Mouse (Mus musculus): ENCODE measurements around the gene Spaca4. TPM values are rescaled to one million over a fixed set of nuclear protein-coding genes. Genes with fewer than 3 reads are reported as not detected.

The Spaca4 gene
- total and polyA plus RNA-seq, 3 experiments, result not detected

- no peak overlapping the region for H3K4me3 ChIP-seq (replicated peaks in 1 of 3; ENCODE audit: low read depth in 2 of 3, low read length in 2 of 3, poor library complexity in 1 of 3)
- dilution Hi-C loops (cut with MboI; ENCODE audit: extremely low pct_ligation_motif_present, extremely low pct_unique_long_range_greater_than_20kb, low sequenced_read_pairs), result no loop called here
- peaks cover 25 to 43% of the 10 kb centered on the region in 2 experiments for H3K4me1 ChIP-seq (ENCODE audit: control insufficient read depth in 1 of 2, insufficient read depth in 2 of 2)
These were observed 47.9 kb downstream of the Spaca4 start for GRCm38 (mm10) chr7:45677627-45678295.

More at GRCm38 (mm10) chr7:45677627-45678295, 47.9 kb downstream of the Spaca4 start:
- no peaks in the 10 kb centered on the region for H3K9me3 ChIP-seq (replicated peaks; ENCODE audit: low read length)
- DNase-seq (ENCODE audit: extremely low read depth), result no peak
- in situ Hi-C loops (cut with MboI; ENCODE audit: low pct_ligation_motif_present, low pct_unique_long_range_greater_than_20kb, low sequenced_read_pairs), result no loop called here
- H3K27ac ChIP-seq (ENCODE audit: insufficient read depth, low read depth), result no peak overlapping the region
- no peaks in the 10 kb centered on the region for H3K27me3 ChIP-seq (replicated peaks)
- no peak overlapping the region for H3K9ac ChIP-seq (ENCODE audit: insufficient read depth, low read depth)
- H3K36me3 ChIP-seq (replicated peaks in 1 of 2; ENCODE audit: control insufficient read depth in 1 of 2, insufficient read depth in 1 of 2, low read length in 1 of 2), result no peaks in the 10 kb centered on the region
- TF ChIP-seq POLR2A (IDR thresholded peaks at IDR 0.05; ENCODE audit: low read depth, low read length), result no peak
- no peaks in the 10 kb centered on the region for H3K79me2 ChIP-seq (replicated peaks; ENCODE audit: control insufficient read depth, extremely low read depth, insufficient read depth, poor library complexity, severe bottlenecking)
- no peak overlapping the region for H3K4me2 ChIP-seq (ENCODE audit: insufficient read depth, low read depth, poor library complexity, severe bottlenecking)

Other genes starting within 250 kb of the Spaca4 start
Only the 20 nearest of the 32 such genes appear.
- gene Fgf21, start 110.3 kb downstream of the Spaca4 start, total RNA-seq (2012; rRNA removed), result 0.38 and 0.51 TPM in 2 replicates
- 0.72 and 0.86 TPM in 2 replicates for gene Fgf21, start 110.3 kb downstream of the Spaca4 start, total RNA-seq (2014; rRNA removed)
- gene Fgf21, start 110.3 kb downstream of the Spaca4 start, polyA plus RNA-seq (2012; ENCODE audit: insufficient read length, low read depth), result 0.41 and 0.44 TPM in 2 replicates
- 1.3 and 6.4 TPM in 2 replicates for gene Fut1, start 108.5 kb downstream of the Spaca4 start, total RNA-seq (2012; rRNA removed)
- gene Fut1, start 108.5 kb downstream of the Spaca4 start, total RNA-seq (2014; rRNA removed), result 1.8 and 2.5 TPM in 2 replicates
- gene Fut1, start 108.5 kb downstream of the Spaca4 start, polyA plus RNA-seq (2012; ENCODE audit: insufficient read length, low read depth), result 2.4 and 2.5 TPM in 2 replicates
- gene Izumo1, start 104.0 kb downstream of the Spaca4 start, total RNA-seq (2012; rRNA removed), result 0.08 and 0.21 TPM in 2 replicates
- 0.16 and 0.17 TPM in 2 replicates for gene Izumo1, start 104.0 kb downstream of the Spaca4 start, total RNA-seq (2014; rRNA removed)
- gene Izumo1, start 104.0 kb downstream of the Spaca4 start, polyA plus RNA-seq (2012; ENCODE audit: insufficient read length, low read depth), result 0.34 and 0.44 TPM in 2 replicates
- gene Rasip1, start 98.3 kb downstream of the Spaca4 start, total RNA-seq (2012; rRNA removed), result 2.4 and 2.9 TPM in 2 replicates
- 0.46 and 0.55 TPM in 2 replicates for gene Rasip1, start 98.3 kb downstream of the Spaca4 start, total RNA-seq (2014; rRNA removed)
- 0.76 and 0.77 TPM in 2 replicates for gene Rasip1, start 98.3 kb downstream of the Spaca4 start, polyA plus RNA-seq (2012; ENCODE audit: insufficient read length, low read depth)
- 0.04 and 0.17 TPM in 2 replicates for gene Mamstr, start 85.8 kb downstream of the Spaca4 start, total RNA-seq (2012; rRNA removed)
- gene Mamstr, start 85.8 kb downstream of the Spaca4 start, total RNA-seq (2014; rRNA removed), result not detected in 2 replicates
- gene Mamstr, start 85.8 kb downstream of the Spaca4 start, polyA plus RNA-seq (2012; ENCODE audit: insufficient read length, low read depth), result 0.16 and 0.31 TPM in 2 replicates
- not detected in 2 replicates for gene Fut2, start 59.4 kb downstream of the Spaca4 start, total RNA-seq (2012; rRNA removed)
- not detected in 2 replicates for gene Fut2, start 59.4 kb downstream of the Spaca4 start, total RNA-seq (2014; rRNA removed)
- not detected in 2 replicates for gene Fut2, start 59.4 kb downstream of the Spaca4 start, polyA plus RNA-seq (2012; ENCODE audit: insufficient read length, low read depth)
- gene Ntn5, start 41.8 kb downstream of the Spaca4 start, total RNA-seq (2012; rRNA removed), result 0.08 TPM in 1 of 2 replicates, not detected in the other
- not detected in 2 replicates for gene Ntn5, start 41.8 kb downstream of the Spaca4 start, total RNA-seq (2014; rRNA removed)
- 0.57 and 0.63 TPM in 2 replicates for gene Ntn5, start 41.8 kb downstream of the Spaca4 start, polyA plus RNA-seq (2012; ENCODE audit: insufficient read length, low read depth)
- gene Sec1, start 31.4 kb downstream of the Spaca4 start, total RNA-seq (2012; rRNA removed), result 0.04 and 0.08 TPM in 2 replicates
- 0.18 and 0.26 TPM in 2 replicates for gene Sec1, start 31.4 kb downstream of the Spaca4 start, total RNA-seq (2014; rRNA removed)
- 0.33 and 0.46 TPM in 2 replicates for gene Sec1, start 31.4 kb downstream of the Spaca4 start, polyA plus RNA-seq (2012; ENCODE audit: insufficient read length, low read depth)
- 0.25 TPM in 1 of 2 replicates, not detected in the other for gene Car11, start 26.0 kb downstream of the Spaca4 start, total RNA-seq (2012; rRNA removed)
- not detected in 2 replicates for gene Car11, start 26.0 kb downstream of the Spaca4 start, total RNA-seq (2014; rRNA removed)
- 0.61 TPM in 1 of 2 replicates, not detected in the other for gene Car11, start 26.0 kb downstream of the Spaca4 start, polyA plus RNA-seq (2012; ENCODE audit: insufficient read length, low read depth)
- 7.9 and 8.5 TPM in 2 replicates for gene Dbp, start 20.7 kb downstream of the Spaca4 start, total RNA-seq (2012; rRNA removed)
- gene Dbp, start 20.7 kb downstream of the Spaca4 start, total RNA-seq (2014; rRNA removed), result 11.0 and 12.4 TPM in 2 replicates
- 7.2 and 10.4 TPM in 2 replicates for gene Dbp, start 20.7 kb downstream of the Spaca4 start, polyA plus RNA-seq (2012; ENCODE audit: insufficient read length, low read depth)
- gene Rpl18, start 10.4 kb downstream of the Spaca4 start, total RNA-seq (2012; rRNA removed), result 3,614 and 3,766 TPM in 2 replicates
- 3,153 and 3,204 TPM in 2 replicates for gene Rpl18, start 10.4 kb downstream of the Spaca4 start, total RNA-seq (2014; rRNA removed)
- gene Rpl18, start 10.4 kb downstream of the Spaca4 start, polyA plus RNA-seq (2012; ENCODE audit: insufficient read length, low read depth), result 2,393 and 2,438 TPM in 2 replicates
- gene Sphk2, start 7.8 kb downstream of the Spaca4 start, total RNA-seq (2012; rRNA removed), result 16.6 and 19.2 TPM in 2 replicates
- gene Sphk2, start 7.8 kb downstream of the Spaca4 start, total RNA-seq (2014; rRNA removed), result 7.3 and 9.4 TPM in 2 replicates
- 21.8 and 22.4 TPM in 2 replicates for gene Sphk2, start 7.8 kb downstream of the Spaca4 start, polyA plus RNA-seq (2012; ENCODE audit: insufficient read length, low read depth)
- gene Fam83e, start 4.6 kb downstream of the Spaca4 start, total RNA-seq (2012; rRNA removed), result 1.3 and 1.4 TPM in 2 replicates
- 0.13 and 0.39 TPM in 2 replicates for gene Fam83e, start 4.6 kb downstream of the Spaca4 start, total RNA-seq (2014; rRNA removed)
- 0.40 and 0.74 TPM in 2 replicates for gene Fam83e, start 4.6 kb downstream of the Spaca4 start, polyA plus RNA-seq (2012; ENCODE audit: insufficient read length, low read depth)
- 0.30 and 0.46 TPM in 2 replicates for gene Lmtk3, start 57.9 kb upstream of the Spaca4 start, total RNA-seq (2012; rRNA removed)
- gene Lmtk3, start 57.9 kb upstream of the Spaca4 start, total RNA-seq (2014; rRNA removed), result 0.19 TPM in 1 of 2 replicates, not detected in the other
- gene Lmtk3, start 57.9 kb upstream of the Spaca4 start, polyA plus RNA-seq (2012; ENCODE audit: insufficient read length, low read depth), result 0.18 and 0.34 TPM in 2 replicates
- 0.13 and 0.17 TPM in 2 replicates for gene Sult2b1, start 58.9 kb upstream of the Spaca4 start, total RNA-seq (2012; rRNA removed)
- not detected in 2 replicates for gene Sult2b1, start 58.9 kb upstream of the Spaca4 start, total RNA-seq (2014; rRNA removed)
- 0.29 TPM in 1 of 2 replicates, not detected in the other for gene Sult2b1, start 58.9 kb upstream of the Spaca4 start, polyA plus RNA-seq (2012; ENCODE audit: insufficient read length, low read depth)
- 59.1 and 64.2 TPM in 2 replicates for gene Cyth2, start 88.8 kb upstream of the Spaca4 start, total RNA-seq (2012; rRNA removed)
- 25.6 and 28.7 TPM in 2 replicates for gene Cyth2, start 88.8 kb upstream of the Spaca4 start, total RNA-seq (2014; rRNA removed)
- gene Cyth2, start 88.8 kb upstream of the Spaca4 start, polyA plus RNA-seq (2012; ENCODE audit: insufficient read length, low read depth), result 59.4 and 75.4 TPM in 2 replicates
- gene Kcnj14, start 99.0 kb upstream of the Spaca4 start, total RNA-seq (2012; rRNA removed), result 1.5 and 2.1 TPM in 2 replicates
- gene Kcnj14, start 99.0 kb upstream of the Spaca4 start, total RNA-seq (2014; rRNA removed), result 1.0 and 1.3 TPM in 2 replicates
- 3.2 and 3.5 TPM in 2 replicates for gene Kcnj14, start 99.0 kb upstream of the Spaca4 start, polyA plus RNA-seq (2012; ENCODE audit: insufficient read length, low read depth)
- 83.0 and 128 TPM in 2 replicates for gene Grwd1, start 105.1 kb upstream of the Spaca4 start, total RNA-seq (2012; rRNA removed)
- gene Grwd1, start 105.1 kb upstream of the Spaca4 start, total RNA-seq (2014; rRNA removed), result 88.1 and 98.5 TPM in 2 replicates
- 108 and 115 TPM in 2 replicates for gene Grwd1, start 105.1 kb upstream of the Spaca4 start, polyA plus RNA-seq (2012; ENCODE audit: insufficient read length, low read depth)
- 59.7 and 60.8 TPM in 2 replicates for gene Kdelr1, start 147.0 kb upstream of the Spaca4 start, total RNA-seq (2012; rRNA removed)
- 61.5 and 66.9 TPM in 2 replicates for gene Kdelr1, start 147.0 kb upstream of the Spaca4 start, total RNA-seq (2014; rRNA removed)
- gene Kdelr1, start 147.0 kb upstream of the Spaca4 start, polyA plus RNA-seq (2012; ENCODE audit: insufficient read length, low read depth), result 72.8 and 80.5 TPM in 2 replicates
- 0.04 TPM in 1 of 2 replicates, not detected in the other for gene Grin2d, start 152.6 kb upstream of the Spaca4 start, total RNA-seq (2012; rRNA removed)
- gene Grin2d, start 152.6 kb upstream of the Spaca4 start, total RNA-seq (2014; rRNA removed), result not detected in 2 replicates
- 0.07 TPM in 1 of 2 replicates, not detected in the other for gene Grin2d, start 152.6 kb upstream of the Spaca4 start, polyA plus RNA-seq (2012; ENCODE audit: insufficient read length, low read depth)

All from CH12.LX (cell line).